Mouse (Mus musculus) right cerebral cortex, postnatal 10 days (tissue): ENCODE results near the gene Fam222b.

ENCODE experiments used
- DNase-seq, 2 experiments: peaks; one replicate each; pipeline ENCODE4 v3.0.0; 2021; ENCODE audit warnings: low spot score in 2 of 2

Gene Fam222b

GRCm38 (mm10) chr11:78087756-78088281 is 6.6 kb upstream of the Fam222b start:
- no peak for DNase-seq

- no peak for DNase-seq
Measured at GRCm38 (mm10) chr11:78094137-78094503, 340 bp upstream of the Fam222b start.

GRCm38 (mm10) chr11:78095144-78095516 is 670 bp downstream of the Fam222b start:
- DNase-seq = no peak

- no peak for DNase-seq
Measured at GRCm38 (mm10) chr11:78097077-78097476, 2.6 kb downstream of the Fam222b start.

- no peak for DNase-seq
Measured at GRCm38 (mm10) chr11:78100746-78101145, 6.3 kb downstream of the Fam222b start.

- no peak for DNase-seq
Measured at GRCm38 (mm10) chr11:78102142-78102541, 7.7 kb downstream of the Fam222b start.

GRCm38 (mm10) chr11:78102958-78103747 is 8.7 kb downstream of the Fam222b start:
- no peak for DNase-seq

GRCm38 (mm10) chr11:78104501-78104900 is 10.0 kb downstream of the Fam222b start:
- no peak for DNase-seq

GRCm38 (mm10) chr11:78113616-78114015 is 19.2 kb downstream of the Fam222b start:
- peak in 1 of 2 experiments; percentile 51 for DNase-seq

- no peak for DNase-seq
Measured at GRCm38 (mm10) chr11:78114676-78115366, 20.4 kb downstream of the Fam222b start.

- DNase-seq = peak; percentile 97
Measured at GRCm38 (mm10) chr11:78115367-78116145, 21.1 kb downstream of the Fam222b start.

- DNase-seq = no peak
Measured at GRCm38 (mm10) chr11:78116146-78116410, 21.6 kb downstream of the Fam222b start.

GRCm38 (mm10) chr11:78118467-78118866 is 24.0 kb downstream of the Fam222b start:
- DNase-seq = no peak

GRCm38 (mm10) chr11:78119898-78120297 is 25.4 kb downstream of the Fam222b start:
- DNase-seq = no peak

GRCm38 (mm10) chr11:78121176-78121575 is 26.7 kb downstream of the Fam222b start:
- DNase-seq = no peak

- no peak for DNase-seq
Measured at GRCm38 (mm10) chr11:78122815-78123214, 28.4 kb downstream of the Fam222b start.

- DNase-seq = no peak
Measured at GRCm38 (mm10) chr11:78123782-78124181, 29.3 kb downstream of the Fam222b start.

GRCm38 (mm10) chr11:78125691-78126090 is 31.2 kb downstream of the Fam222b start:
- DNase-seq = no peak

GRCm38 (mm10) chr11:78126739-78127138 is 32.3 kb downstream of the Fam222b start:
- DNase-seq = no peak

- no peak for DNase-seq
Measured at GRCm38 (mm10) chr11:78129458-78129857, 35.0 kb downstream of the Fam222b start.

- DNase-seq = no peak
Measured at GRCm38 (mm10) chr11:78133915-78134314, 39.5 kb downstream of the Fam222b start.

GRCm38 (mm10) chr11:78134344-78134743 is 39.9 kb downstream of the Fam222b start:
- no peak for DNase-seq
